Mouse (Mus musculus) forebrain, embryonic 14.5 days (tissue): ENCODE data around the gene Cnih2. TPM values are rescaled to one million over a fixed set of nuclear protein-coding genes. Genes with fewer than 3 reads are reported as not detected.

Source experiments
- ATAC-seq: fragments of 200-750 bp; cut with Nextera tagmentation; 2 replicates; pipeline ENCODE4 v1.8.0; 2017; ENCODE audit warnings: mild to moderate bottlenecking, moderate library complexity
- DNase-seq: peaks from one replicate; pipeline ENCODE4 v3.0.0-alpha.2; 2015; ENCODE audit warnings: low spot score
- H3K27ac ChIP-seq: fragments of 300-500 bp; sonication (generic); 2 replicates; pipeline ENCODE4 v1.5.1; 2014; ENCODE audit warnings: low read depth, mild to moderate bottlenecking, control low read depth, low read length, moderate library complexity
- H3K27me3 ChIP-seq: fragments of 300-500 bp; sonication (generic); replicated peaks from 2 replicates; pipeline ENCODE4 v1.6.1; 2014; ENCODE audit warnings: low read length, control low read depth, mixed read lengths; ENCODE audit not compliant: control insufficient read depth, insufficient read depth
- H3K36me3 ChIP-seq: fragments of 300-500 bp; sonication (generic); 2 replicates; pipeline ENCODE4 v1.6.1; 2014; ENCODE audit warnings: low read length, control low read depth; ENCODE audit not compliant: control insufficient read depth, insufficient read depth
- H3K4me1 ChIP-seq: fragments of 300-500 bp; sonication (generic); 2 replicates; pipeline ENCODE4 v1.6.1; 2014; ENCODE audit warnings: antibody characterized with exemption, low read length, control low read depth; ENCODE audit not compliant: control insufficient read depth, insufficient read depth
- H3K4me2 ChIP-seq: fragments of 300-500 bp; sonication (generic); 2 replicates; pipeline ENCODE4 v1.6.1; 2014; ENCODE audit warnings: mild to moderate bottlenecking, control low read depth, low read length
- H3K4me3 ChIP-seq: fragments of 300-500 bp; sonication (generic); 2 replicates; pipeline ENCODE4 v1.5.1; 2014; ENCODE audit warnings: low read depth, low read length, control low read depth
- H3K9ac ChIP-seq: fragments of 300-500 bp; sonication (generic); 2 replicates; pipeline ENCODE4 v1.6.1; 2014; ENCODE audit warnings: mild to moderate bottlenecking, low read length, control low read depth, moderate library complexity
- H3K9me3 ChIP-seq: fragments of 300-500 bp; sonication (generic); replicated peaks from 2 replicates; pipeline ENCODE4 v1.6.1; 2016; ENCODE audit warnings: low read length, control low read depth, mixed read lengths; ENCODE audit not compliant: control insufficient read depth
- WGBS: fragments of 180-500 bp; shearing (Covaris S2); extraction: QIAGEN DNeasy Blood & Tissue Kit; methylation state at CpG from one replicate; pipeline ENCODE4 v1.1.7; 2014; 5-methylcytosine and 5-hydroxymethylcytosine counted together
- polyA plus RNA-seq: library from polyadenylated mRNA; unstranded; fragments of >200 nt; fragmentation: Nextera tagmentation; extraction: Ambion mirVana; gene quantifications from 2 replicates; pipeline ENCODE4 v1.2.1, GENCODE M21; 2014

Gene Cnih2
- polyA plus RNA-seq, 1 experiment from 2014 or later = 370 TPM

GRCm38 (mm10) chr19:5097521-5098362 is 579 bp downstream of the Cnih2 start:
- DNase-seq = peak; percentile 72
- H3K27ac ChIP-seq = peak overlapping the region; percentile 91
- 2% methylated on average over 21 of the region's 31 CpGs for WGBS

GRCm38 (mm10) chr19:5095887-5096474 is 2.3 kb downstream of the Cnih2 start:
- Histone ChIP-seq H3K9me3 (no peaks in the 10 kb centered on the region), H3K36me3 (peaks cover 46% of the 10 kb centered on the region), H3K4me3 (peak overlapping the region; percentile 80), H3K4me1 (peaks cover 42% of the 10 kb centered on the region), H3K4me2 (peak overlapping the region; percentile 93), H3K27me3 (no peaks in the 10 kb centered on the region), H3K27ac (peak overlapping the region; percentile 91), H3K9ac (peak overlapping the region; percentile 96)
- no peak; the same call in 1 of the 2 replicates for ATAC-seq
- no peak for DNase-seq
- WGBS = 11% methylated on average over 9 of the region's 9 CpGs

More at GRCm38 (mm10) chr19:5097521-5098362, 579 bp downstream of the Cnih2 start:
- H3K36me3 ChIP-seq = peaks cover 46% of the 10 kb centered on the region
- peaks cover 42% of the 10 kb centered on the region for H3K4me1 ChIP-seq
- H3K27me3 ChIP-seq = no peaks in the 10 kb centered on the region
- ATAC-seq = peak; percentile 13; the same call in 1 of the 2 replicates
- no peaks in the 10 kb centered on the region for H3K9me3 ChIP-seq
- peak overlapping the region; percentile 93 for H3K4me2 ChIP-seq
- peak overlapping the region; percentile 96 for H3K9ac ChIP-seq
- H3K4me3 ChIP-seq = peak overlapping the region; percentile 80

- WGBS = 29% methylated on average over 11 of the region's 11 CpGs
- Histone ChIP-seq H3K9me3 (no peaks in the 10 kb centered on the region), H3K9ac (peak overlapping the region; percentile 96), H3K4me2 (peak overlapping the region; percentile 93), H3K27me3 (no peaks in the 10 kb centered on the region), H3K4me3 (peak overlapping the region; percentile 80), H3K36me3 (peaks cover 43% of the 10 kb centered on the region), H3K4me1 (peaks cover 42% of the 10 kb centered on the region), H3K27ac (peak overlapping the region; percentile 91)
- ATAC-seq (no peak; the same call in 1 of the 2 replicates), DNase-seq (no peak)
Measured at GRCm38 (mm10) chr19:5094746-5095417, 3.4 kb downstream of the Cnih2 start.

GRCm38 (mm10) chr19:5094243-5094632 is 4.1 kb downstream of the Cnih2 start:
- Histone ChIP-seq H3K27me3 (no peaks in the 10 kb centered on the region), H3K36me3 (peaks cover 36% of the 10 kb centered on the region), H3K4me3 (peak overlapping the region; percentile 80), H3K4me1 (peaks cover 43% of the 10 kb centered on the region), H3K27ac (peak overlapping the region; percentile 91), H3K9ac (peak overlapping the region; percentile 96), H3K4me2 (peak overlapping the region; percentile 93), H3K9me3 (no peaks in the 10 kb centered on the region)
- ATAC-seq = peak; percentile 79
- peak; percentile 98 for DNase-seq
- WGBS = 0% methylated on average over 21 of the region's 21 CpGs

- Histone ChIP-seq H3K4me1 (peaks cover 44% of the 10 kb centered on the region), H3K9ac (no peak overlapping the region), H3K27me3 (no peaks in the 10 kb centered on the region), H3K4me2 (peak overlapping the region; percentile 93), H3K9me3 (no peaks in the 10 kb centered on the region), H3K4me3 (0 out of 2 replicates have a peak overlapping the region, but pooled peaks have one; percentile 80), H3K36me3 (peaks cover 36% of the 10 kb centered on the region), H3K27ac (no peak overlapping the region)
- DNase-seq (no peak), ATAC-seq (no peak)
- 75% methylated on average over 12 of the region's 12 CpGs for WGBS
Measured at GRCm38 (mm10) chr19:5093481-5094242, 4.7 kb downstream of the Cnih2 start.

- no peak overlapping the region for H3K9ac ChIP-seq
- H3K4me1 ChIP-seq = peaks cover 43% of the 10 kb centered on the region
- no peak overlapping the region for H3K27ac ChIP-seq
- H3K36me3 ChIP-seq = peaks cover 36% of the 10 kb centered on the region
- DNase-seq (no peak), ATAC-seq (no peak)
- H3K4me2 ChIP-seq = no peak overlapping the region
- H3K9me3 ChIP-seq = no peaks in the 10 kb centered on the region
- WGBS = 83% methylated on average over 10 of the region's 10 CpGs
- H3K4me3 ChIP-seq = no peak overlapping the region
- no peaks in the 10 kb centered on the region for H3K27me3 ChIP-seq
Measured at GRCm38 (mm10) chr19:5092083-5092482, 6.2 kb downstream of the Cnih2 start.

- no peaks in the 10 kb centered on the region for H3K9me3 ChIP-seq
- H3K27ac ChIP-seq = no peak overlapping the region
- H3K27me3 ChIP-seq = peaks cover 19% of the 10 kb centered on the region
- H3K36me3 ChIP-seq = peaks cover 36% of the 10 kb centered on the region
- no peak for ATAC-seq
- peak overlapping the region; percentile 89 for H3K4me2 ChIP-seq
- 92% methylated on average over 4 of the region's 4 CpGs for WGBS
- DNase-seq = no peak
- H3K4me3 ChIP-seq = peak overlapping the region; percentile 77
- peaks cover 20% of the 10 kb centered on the region for H3K4me1 ChIP-seq
- H3K9ac ChIP-seq = peak overlapping the region; percentile 71
Measured at GRCm38 (mm10) chr19:5089324-5089723, 9.0 kb downstream of the Cnih2 start.
